Mouse (Mus musculus) forebrain, postnatal 0 days (tissue): ENCODE measurements at regions not wholly inside any gene's neighbourhood (a gene's known extent, or its start where the extent isn't known, plus 50 kb on each side); places are given as distances from the start of the nearest gene placed in this dataset.

Source experiments
- ATAC-seq: fragments of 200-750 bp; cut with Nextera tagmentation; 2 replicates; pipeline ENCODE4 v1.8.0; 2017; ENCODE audit warnings: mild to moderate bottlenecking, moderate library complexity
- DNase-seq: peaks from one replicate; pipeline ENCODE4 v3.0.0-alpha.2; 2015
- H3K27ac ChIP-seq: fragments of 300-500 bp; sonication (generic); 2 replicates; pipeline ENCODE4 v1.5.1; 2014; ENCODE audit warnings: low read depth, mild to moderate bottlenecking, antibody characterized with exemption, low read length, moderate library complexity, mixed read lengths
- H3K27me3 ChIP-seq: fragments of 300-500 bp; sonication (generic); 2 replicates; pipeline ENCODE4 v1.6.1; 2014; ENCODE audit warnings: mild to moderate bottlenecking, low read length, mixed read lengths; ENCODE audit not compliant: insufficient read depth
- H3K36me3 ChIP-seq: fragments of 300-500 bp; sonication (generic); 2 replicates; pipeline ENCODE4 v1.6.1; 2014; ENCODE audit warnings: mild to moderate bottlenecking, moderate library complexity; ENCODE audit not compliant: insufficient read depth
- H3K4me1 ChIP-seq: fragments of 300-500 bp; sonication (generic); 2 replicates; pipeline ENCODE4 v1.6.1; 2014; ENCODE audit warnings: antibody characterized with exemption; ENCODE audit not compliant: insufficient read depth
- H3K4me2 ChIP-seq: fragments of 300-500 bp; sonication (generic); 2 replicates; pipeline ENCODE4 v1.6.1; 2014; ENCODE audit warnings: low read depth, mild to moderate bottlenecking, moderate library complexity
- H3K4me3 ChIP-seq: fragments of 300-500 bp; sonication (generic); 2 replicates; pipeline ENCODE4 v1.5.1; 2014; ENCODE audit warnings: low read depth, low read length, mixed read lengths
- H3K9ac ChIP-seq: fragments of 300-500 bp; sonication (generic); 2 replicates; pipeline ENCODE4 v1.6.1; 2014; ENCODE audit warnings: mild to moderate bottlenecking
- H3K9me3 ChIP-seq: fragments of 300-500 bp; sonication (generic); 2 replicates; pipeline ENCODE4 v1.6.1; 2016; ENCODE audit warnings: low read length
- CTCF ChIP-seq: sonication (generic); IDR thresholded peaks from 2 replicates; pipeline ENCODE4 v1.5.1; 2016; ENCODE audit warnings: antibody characterized with exemption, control low read depth, low read depth
- WGBS: fragments of 180-500 bp; shearing (Covaris S2); extraction: QIAGEN DNeasy Blood & Tissue Kit; methylation state at CpG from one replicate; pipeline ENCODE4 v1.1.7; 2014; 5-methylcytosine and 5-hydroxymethylcytosine counted together

- H3K4me2 ChIP-seq = no peak overlapping the region
- H3K36me3 ChIP-seq = no peaks in the 10 kb centered on the region
- DNase-seq (no peak), ATAC-seq (no peak)
- WGBS = 45% methylated on average over 4 of the region's 4 CpGs
- no peaks in the 10 kb centered on the region for H3K9me3 ChIP-seq
- no peaks in the 10 kb centered on the region for H3K4me1 ChIP-seq
- H3K9ac ChIP-seq = no peak overlapping the region
- no peak overlapping the region for H3K27ac ChIP-seq
- H3K4me3 ChIP-seq = no peak overlapping the region
- H3K27me3 ChIP-seq = no peaks in the 10 kb centered on the region
- no peak for TF ChIP-seq CTCF
Measured at GRCm38 (mm10) chr14:46005307-46005706, 347.4 kb upstream of the Ddhd1 start.

GRCm38 (mm10) chr14:46013232-46013631, 355.3 kb upstream of the Ddhd1 start:
- Histone ChIP-seq H3K4me1 (no peaks in the 10 kb centered on the region), H3K4me2 (no peak overlapping the region), H3K27me3 (no peaks in the 10 kb centered on the region), H3K27ac (no peak overlapping the region), H3K9me3 (no peaks in the 10 kb centered on the region), H3K4me3 (no peak overlapping the region), H3K36me3 (no peaks in the 10 kb centered on the region), H3K9ac (no peak overlapping the region)
- ATAC-seq (no peak), DNase-seq (no peak)
- WGBS = 98% methylated on average over 2 of the region's 2 CpGs
- TF ChIP-seq CTCF = no peak

- no peak for TF ChIP-seq CTCF
- no peak overlapping the region for H3K9ac ChIP-seq
- no peaks in the 10 kb centered on the region for H3K4me1 ChIP-seq
Measured at GRCm38 (mm10) chr14:46014090-46014489, 356.1 kb upstream of the Ddhd1 start.

GRCm38 (mm10) chr14:46015682-46016400, 357.9 kb upstream of the Ddhd1 start:
- no peaks in the 10 kb centered on the region for H3K36me3 ChIP-seq
- 88% methylated on average over 6 of the region's 6 CpGs for WGBS

More at GRCm38 (mm10) chr14:46014090-46014489, 356.1 kb upstream of the Ddhd1 start:
- Histone ChIP-seq H3K4me2 (no peak overlapping the region), H3K27me3 (no peaks in the 10 kb centered on the region), H3K36me3 (no peaks in the 10 kb centered on the region), H3K9me3 (no peaks in the 10 kb centered on the region), H3K27ac (no peak overlapping the region), H3K4me3 (no peak overlapping the region)
- DNase-seq (no peak), ATAC-seq (no peak)
- WGBS = 71% methylated on average over 2 of the region's 2 CpGs

GRCm38 (mm10) chr14:46016701-46017106, 358.8 kb upstream of the Ddhd1 start:
- H3K4me2 ChIP-seq = no peak overlapping the region
- no peak overlapping the region for H3K27ac ChIP-seq
- no peaks in the 10 kb centered on the region for H3K9me3 ChIP-seq
- ATAC-seq (no peak), DNase-seq (no peak)
- H3K36me3 ChIP-seq = no peaks in the 10 kb centered on the region
- H3K9ac ChIP-seq = no peak overlapping the region
- H3K27me3 ChIP-seq = no peaks in the 10 kb centered on the region
- no peaks in the 10 kb centered on the region for H3K4me1 ChIP-seq
- 50% methylated on average over 4 of the region's 4 CpGs for WGBS
- no peak for TF ChIP-seq CTCF
- no peak overlapping the region for H3K4me3 ChIP-seq

More at GRCm38 (mm10) chr14:46015682-46016400, 357.9 kb upstream of the Ddhd1 start:
- no peak overlapping the region for H3K27ac ChIP-seq
- H3K9ac ChIP-seq = no peak overlapping the region
- TF ChIP-seq CTCF = no peak
- no peaks in the 10 kb centered on the region for H3K4me1 ChIP-seq
- ATAC-seq = no peak
- H3K4me2 ChIP-seq = no peak overlapping the region
- no peaks in the 10 kb centered on the region for H3K27me3 ChIP-seq
- no peak overlapping the region for H3K4me3 ChIP-seq
- DNase-seq = no peak
- no peaks in the 10 kb centered on the region for H3K9me3 ChIP-seq

- Histone ChIP-seq H3K9ac (no peak overlapping the region), H3K27ac (no peak overlapping the region), H3K4me3 (no peak overlapping the region), H3K4me2 (no peak overlapping the region), H3K27me3 (no peaks in the 10 kb centered on the region), H3K4me1 (no peaks in the 10 kb centered on the region), H3K36me3 (no peaks in the 10 kb centered on the region), H3K9me3 (no peaks in the 10 kb centered on the region)
- no peak for ATAC-seq
- no peak for TF ChIP-seq CTCF
- 37% methylated on average over 3 of the region's 3 CpGs for WGBS
- no peak for DNase-seq
Measured at GRCm38 (mm10) chr14:46017286-46017685, 359.3 kb upstream of the Ddhd1 start.

- DNase-seq = no peak
- 81% methylated on average over 6 of the region's 6 CpGs for WGBS
- TF ChIP-seq CTCF = no peak
- no peak overlapping the region for H3K9ac ChIP-seq
- H3K9me3 ChIP-seq = no peaks in the 10 kb centered on the region
- no peaks in the 10 kb centered on the region for H3K36me3 ChIP-seq
- no peaks in the 10 kb centered on the region for H3K4me1 ChIP-seq
- H3K27ac ChIP-seq = no peak overlapping the region
- no peak overlapping the region for H3K4me2 ChIP-seq
- no peak for ATAC-seq
- H3K4me3 ChIP-seq = no peak overlapping the region
- H3K27me3 ChIP-seq = no peaks in the 10 kb centered on the region
Measured at GRCm38 (mm10) chr14:46017976-46018375, 360.0 kb upstream of the Ddhd1 start.
